Mouse (Mus musculus) thymus, postnatal 0 days (tissue): Measurements from ENCODE around the gene Col23a1. TPM values are rescaled to one million over a fixed set of nuclear protein-coding genes. Genes with fewer than 3 reads are reported as not detected.
"Not testable (repeated sequence)": the region's sequence is repeated elsewhere in the genome, so short reads cannot be mapped to it uniquely, and the experiment has no call there.

ENCODE experiments used
- DNase-seq: peaks from one replicate; pipeline ENCODE4 v3.0.0-alpha.2; 2015; ENCODE audit warnings: low spot score
- polyA plus RNA-seq: library from polyadenylated mRNA; unstranded; fragments of >200 nt; fragmentation: Nextera tagmentation; extraction: Ambion mirVana; gene quantifications from 2 replicates; pipeline ENCODE4 v1.2.1, GENCODE M21; 2015

The Col23a1 gene
- polyA plus RNA-seq, 1 experiment from 2014 or later = 0.27 TPM

DNA sequence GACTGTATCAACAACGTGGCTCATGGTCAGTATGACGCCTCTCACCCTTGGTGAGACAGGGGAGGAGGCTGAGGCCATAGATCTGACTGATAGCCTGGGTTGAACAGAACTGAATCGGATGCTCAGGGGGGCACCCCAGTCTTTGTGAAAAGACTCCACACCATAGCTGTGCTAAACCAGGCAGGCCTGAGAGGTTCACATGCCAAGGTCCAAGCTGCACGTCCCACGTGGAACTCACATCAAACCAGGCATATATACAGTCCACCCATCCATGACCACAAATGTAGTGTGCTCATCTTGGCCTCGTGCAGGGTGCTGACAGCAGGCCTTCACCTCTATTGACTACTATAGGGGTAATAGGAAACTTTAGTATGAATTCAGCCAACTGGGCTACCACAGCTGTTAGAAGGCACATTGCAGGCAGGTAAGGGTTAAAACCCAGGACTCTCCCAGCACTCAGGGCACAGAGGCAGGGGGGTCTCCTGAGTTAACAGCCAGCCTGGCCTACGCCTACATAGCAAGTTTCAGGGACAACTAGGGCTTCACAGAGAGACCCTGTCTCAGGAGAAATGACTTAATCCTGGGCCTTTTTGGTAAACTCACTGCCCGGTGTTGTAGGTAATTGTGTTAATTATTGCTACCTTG lies 296.0 kb downstream of the Col23a1 start:
- no peak for DNase-seq

- DNase-seq = no peak
Measured at GRCm38 (mm10) chr11:51586411-51586810, 296.7 kb downstream of the Col23a1 start.

DNA sequence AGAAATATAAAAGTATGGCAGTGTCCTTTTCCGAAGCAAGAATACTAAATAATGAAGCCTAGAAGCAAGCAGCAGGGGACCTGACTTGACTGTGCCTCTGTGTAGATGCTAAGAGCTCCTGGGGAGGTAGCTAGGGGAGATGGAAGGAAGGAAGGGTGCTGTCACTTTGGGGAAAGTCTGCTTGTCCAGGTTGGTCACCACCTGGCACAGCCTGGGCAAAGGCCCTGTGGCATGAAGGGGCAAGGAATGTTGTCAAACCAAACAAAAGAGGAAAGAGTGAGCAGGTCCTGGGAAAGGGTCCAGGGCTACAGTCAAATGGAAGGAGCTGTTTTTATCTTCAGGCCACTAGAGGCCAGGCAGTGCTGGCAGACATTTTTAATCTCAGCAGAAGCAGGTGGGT lies 297.3 kb downstream of the Col23a1 start:
- no peak for DNase-seq

DNA sequence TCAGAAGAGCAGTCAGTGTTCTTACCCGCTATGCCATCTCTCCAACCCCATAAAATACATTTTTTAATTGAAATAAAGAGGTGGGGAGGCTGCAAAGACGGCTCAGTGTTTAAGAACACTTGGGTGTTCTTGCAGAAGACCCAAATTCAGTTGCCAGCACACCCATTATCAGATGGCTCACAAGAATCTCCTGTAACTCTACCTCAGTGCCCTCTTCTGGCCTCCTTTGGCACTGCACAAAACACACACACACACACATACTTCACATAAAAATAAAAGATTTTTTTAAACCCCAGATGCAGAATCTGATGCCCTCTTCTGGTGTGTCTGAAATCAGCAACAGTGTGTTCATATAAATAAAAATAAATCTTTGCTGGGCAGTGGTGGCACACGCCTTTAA lies 299.1 kb downstream of the Col23a1 start:
- no peak for DNase-seq

- DNase-seq = no peak
Measured at GRCm38 (mm10) chr11:51590002-51590401, 300.3 kb downstream of the Col23a1 start.

DNA sequence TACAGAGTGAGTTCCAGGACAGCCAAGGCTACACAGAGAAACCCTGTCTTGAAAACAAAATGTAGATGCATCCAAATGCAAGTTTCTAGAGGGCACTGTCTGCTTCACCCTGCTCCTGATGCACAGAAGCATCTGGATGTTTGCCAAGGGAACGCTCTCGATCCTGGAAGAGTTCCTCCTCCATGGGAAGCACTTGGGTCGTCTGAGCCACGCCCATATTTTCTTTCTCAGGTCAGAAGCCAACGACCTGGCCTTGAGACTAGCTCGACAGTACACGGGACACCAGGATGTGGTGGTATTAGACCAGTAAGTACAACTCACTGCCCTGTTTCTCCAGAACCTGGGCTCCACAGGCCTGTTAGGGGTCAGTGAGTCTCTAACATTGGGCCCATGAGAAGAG lies 301.4 kb downstream of the Col23a1 start:
- DNase-seq = no peak

DNA sequence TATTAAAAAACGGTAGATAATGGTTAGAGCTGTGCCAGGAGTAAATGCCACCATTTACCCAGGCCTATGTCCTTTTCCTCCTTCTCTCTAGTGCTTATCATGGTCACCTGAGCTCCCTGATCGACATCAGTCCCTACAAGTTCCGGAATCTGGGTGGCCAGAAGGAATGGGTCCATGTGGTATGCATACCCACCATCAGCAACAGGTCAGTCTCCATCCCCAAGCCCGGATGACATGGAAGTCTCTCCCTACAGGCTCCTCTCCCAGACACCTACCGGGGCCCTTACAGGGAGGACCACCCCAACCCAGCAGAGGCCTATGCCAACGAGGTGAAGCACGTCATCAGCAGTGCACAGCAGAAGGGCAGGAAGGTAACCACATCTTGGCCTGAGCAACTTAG lies 302.2 kb downstream of the Col23a1 start:
- no peak for DNase-seq

- DNase-seq = no peak
Measured at GRCm38 (mm10) chr11:51593368-51593767, 303.6 kb downstream of the Col23a1 start.

DNA sequence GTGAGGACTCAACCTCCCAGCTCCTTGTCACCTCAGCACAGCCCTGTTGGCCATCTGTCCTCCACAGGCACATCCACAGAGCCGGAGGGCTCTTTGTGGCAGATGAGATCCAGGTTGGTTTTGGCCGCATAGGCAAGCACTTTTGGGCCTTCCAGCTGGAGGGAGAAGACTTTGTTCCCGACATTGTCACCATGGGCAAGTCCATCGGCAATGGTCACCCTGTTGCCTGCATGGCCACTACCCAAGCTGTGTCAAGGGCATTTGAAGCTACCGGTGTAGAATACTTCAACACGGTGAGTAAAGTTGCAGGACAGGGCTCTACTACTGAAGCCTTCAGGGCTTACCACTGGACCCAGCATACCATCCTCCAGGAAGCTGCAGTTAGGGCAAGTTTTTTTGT lies 304.1 kb downstream of the Col23a1 start:
- no peak for DNase-seq

GRCm38 (mm10) chr11:51594715-51595350 lies 305.1 kb downstream of the Col23a1 start:
- DNase-seq = no peak

DNA sequence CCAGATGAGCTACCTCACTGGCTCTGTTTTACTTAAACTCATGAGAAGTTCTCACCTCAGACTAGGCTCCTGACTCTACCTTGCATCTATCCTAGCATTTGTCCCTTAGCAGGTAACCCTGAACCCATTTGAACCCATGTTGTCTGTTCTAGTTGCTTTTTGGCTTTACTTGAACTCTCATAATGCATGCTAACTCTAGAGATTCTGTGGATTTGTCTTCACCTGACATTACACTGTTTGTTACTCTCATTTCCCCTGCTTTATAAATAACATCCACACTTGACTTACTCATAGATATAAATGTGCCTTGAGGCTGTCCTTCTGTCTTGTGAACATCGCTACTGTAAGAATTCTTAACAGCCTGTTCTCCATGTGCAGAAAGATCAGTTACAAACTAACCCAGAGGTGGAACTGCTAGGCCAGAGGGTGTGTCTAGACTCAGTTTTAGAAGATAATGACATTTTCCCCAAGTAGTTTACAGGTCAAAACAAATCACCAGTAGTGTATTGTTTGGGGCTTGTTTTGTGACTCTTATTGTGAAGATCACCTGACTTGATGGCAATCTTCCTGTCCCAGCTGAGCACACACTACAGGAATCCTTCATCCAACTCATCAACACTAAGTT lies 305.9 kb downstream of the Col23a1 start:
- no peak for DNase-seq

GRCm38 (mm10) chr11:51597553-51597952 lies 307.8 kb downstream of the Col23a1 start:
- DNase-seq = no peak

DNA sequence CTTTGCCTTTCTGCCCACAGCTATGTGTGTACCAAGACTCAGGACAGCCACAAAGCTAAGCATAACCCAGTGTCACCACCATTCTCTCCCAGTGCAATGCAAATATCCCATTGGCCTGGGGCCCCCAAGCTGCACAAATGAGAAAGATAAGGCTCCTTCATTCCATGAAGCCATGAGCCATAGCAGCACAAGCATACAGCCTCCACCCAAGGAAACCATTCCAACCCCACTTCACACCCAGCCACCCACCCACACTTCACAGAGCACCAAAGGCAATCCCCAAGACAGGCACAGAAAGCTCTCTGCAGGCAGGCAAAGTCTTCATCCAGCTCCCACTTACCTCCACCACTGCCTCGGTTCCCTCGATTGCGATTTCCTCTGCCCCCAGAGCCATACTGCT lies 312.5 kb downstream of the Col23a1 start:
- DNase-seq = no peak

- DNase-seq = peak; percentile 88
Measured at GRCm38 (mm10) chr11:51605602-51606446, 316.1 kb downstream of the Col23a1 start.

DNA sequence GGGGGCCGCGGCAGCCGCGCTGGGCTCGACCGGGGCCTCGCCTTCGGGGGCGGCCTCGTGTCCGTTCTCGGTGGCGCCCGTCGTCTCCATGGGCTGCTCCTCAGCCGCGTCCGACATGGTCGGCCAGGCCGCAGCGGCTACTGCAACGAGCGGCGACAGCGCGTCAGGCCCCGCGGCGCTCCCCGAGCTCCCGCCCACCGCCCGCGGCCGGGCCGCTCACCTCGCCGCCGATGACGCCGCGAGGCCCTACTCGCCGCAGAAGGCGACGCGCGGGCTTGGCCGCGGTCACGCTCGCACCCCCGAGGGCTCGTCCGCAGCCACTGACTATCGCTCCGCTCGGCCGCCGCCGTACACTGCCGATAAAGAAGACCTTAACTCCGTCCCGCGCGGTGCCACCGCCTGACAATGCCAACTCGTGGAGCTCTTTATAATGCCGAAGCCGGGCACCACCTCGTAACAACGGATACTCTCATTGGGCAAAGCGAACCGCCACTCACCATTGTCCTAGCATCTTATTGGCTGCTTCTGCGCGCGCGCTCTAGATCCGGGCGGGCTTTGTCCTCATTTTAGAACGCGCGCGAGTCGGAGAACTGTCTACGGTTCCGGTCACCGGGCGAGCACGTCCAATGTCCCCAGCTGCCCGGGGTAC lies 316.9 kb downstream of the Col23a1 start, which contains the start of gene Hnrnpab:
TSS of gene Hnrnpab (minus strand) at position 401 of the 649 bp plus-strand sequence.
- DNase-seq = peak; percentile 98

DNA sequence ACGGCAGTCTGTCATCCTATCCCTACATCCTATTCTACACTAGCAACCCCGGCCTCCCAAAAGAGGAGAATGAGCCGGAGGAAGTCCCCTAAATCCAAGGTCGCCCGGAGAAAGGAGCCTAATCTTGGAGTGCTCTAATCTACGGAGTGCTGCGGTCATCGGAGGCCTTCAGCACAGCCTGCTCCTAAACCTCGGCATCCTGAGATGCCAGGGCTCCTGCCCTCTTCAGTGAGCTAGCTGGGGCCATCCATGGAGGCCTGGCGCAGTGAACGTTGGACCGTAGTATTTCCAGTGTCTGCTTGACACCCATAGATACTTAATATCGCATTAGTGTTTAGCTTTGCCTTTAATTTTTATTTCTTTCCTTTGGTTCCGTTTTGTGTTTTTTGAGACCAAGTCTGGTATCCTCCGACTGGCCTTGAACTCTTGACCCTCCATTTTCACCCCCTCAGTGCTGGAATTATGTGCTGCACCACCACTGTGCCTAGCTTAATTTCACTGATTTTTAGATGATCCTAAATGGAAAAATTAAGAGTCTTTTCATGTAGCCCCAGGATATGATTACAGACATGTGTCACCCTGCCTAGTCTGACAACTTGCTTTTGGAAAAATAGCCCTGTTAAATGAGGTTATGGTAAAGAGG lies 317.5 kb downstream of the Col23a1 start:
- no peak for DNase-seq

DNA sequence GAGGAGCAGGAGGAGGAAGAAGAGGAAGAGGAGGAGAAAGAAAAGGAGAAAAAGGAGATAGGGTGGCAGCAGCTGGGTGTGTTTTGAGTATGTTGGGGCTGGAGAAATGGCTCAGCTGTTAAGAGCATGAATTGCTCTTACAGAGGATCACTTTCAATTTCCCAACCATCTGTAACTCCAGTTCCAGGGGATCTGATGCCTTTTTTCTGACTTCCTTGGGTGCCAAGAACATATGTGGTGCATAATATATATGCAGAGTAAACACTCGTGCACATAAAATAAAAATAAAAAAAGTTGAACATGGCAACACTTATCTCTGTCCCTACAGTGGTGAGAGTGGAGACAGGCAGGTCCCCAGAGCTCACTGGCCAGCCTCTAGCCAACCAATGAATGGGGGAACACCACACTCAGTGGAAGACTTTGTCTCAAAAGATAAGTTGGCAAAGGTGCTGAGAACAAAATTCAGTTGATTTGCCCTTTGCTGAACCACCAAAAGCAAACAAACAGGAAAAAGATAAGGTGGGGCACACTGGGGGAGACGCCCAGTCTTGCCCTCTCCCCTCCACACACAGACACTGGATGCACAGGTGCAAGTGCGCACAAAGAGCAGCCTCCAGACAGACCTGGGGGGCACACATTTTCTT lies 319.7 kb downstream of the Col23a1 start:
- DNase-seq = peak; percentile 46

- DNase-seq = not testable (repeated sequence)
Measured at GRCm38 (mm10) chr11:51609940-51610339, 320.2 kb downstream of the Col23a1 start.

DNA sequence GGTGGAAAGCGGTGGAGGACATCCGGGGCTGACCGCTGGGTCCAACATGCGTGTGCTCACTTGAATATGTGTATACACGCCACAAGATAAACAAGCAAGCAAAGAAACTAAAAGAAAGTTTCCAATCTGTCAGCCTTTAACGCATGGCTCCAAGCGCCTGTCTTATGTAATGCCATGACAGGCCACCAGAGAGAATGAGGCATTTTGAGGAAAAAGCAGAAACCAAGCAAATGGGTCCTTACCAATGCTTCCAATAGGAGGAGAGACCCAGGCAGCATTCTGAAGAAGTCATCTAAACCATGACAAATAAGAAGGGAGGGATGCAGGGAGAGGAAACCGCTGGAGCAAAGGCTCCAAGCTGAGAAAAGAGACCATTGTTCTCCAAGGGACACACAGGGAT lies 324.5 kb downstream of the Col23a1 start:
- no peak for DNase-seq

DNA sequence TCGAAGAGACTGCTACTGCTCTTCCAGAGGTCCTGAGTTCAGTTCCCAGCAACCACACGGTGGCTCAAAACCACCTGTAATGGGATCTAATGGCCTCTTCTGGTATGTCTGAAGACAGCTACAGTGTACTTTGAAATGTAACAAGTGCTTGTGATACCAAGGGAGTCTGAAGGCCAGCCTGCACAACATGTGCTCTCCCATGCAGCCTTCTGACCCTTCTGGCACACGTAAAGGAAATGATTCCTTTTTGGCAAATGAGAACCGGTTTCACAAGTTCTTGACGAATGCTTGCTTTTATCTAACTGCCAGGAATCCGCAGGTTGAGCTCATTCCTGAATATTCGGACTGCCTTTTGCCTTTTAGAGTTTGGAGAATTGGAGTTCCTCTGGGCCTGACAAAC lies 325.4 kb downstream of the Col23a1 start:
- DNase-seq = no peak
